Mouse (Mus musculus) C2C12 (cell line): ENCODE data around the gene Rimbp3. TPM values are rescaled to one million over a fixed set of nuclear protein-coding genes. Genes with fewer than 3 reads are reported as not detected.

Source experiments
- H3K27me3 ChIP-seq: one replicate; pipeline ENCODE4 v1.6.1; 2011; ENCODE audit not compliant: control insufficient read depth, insufficient read depth, insufficient read length
- H3K36me3 ChIP-seq: one replicate; pipeline ENCODE4 v1.6.1; 2011; ENCODE audit not compliant: control insufficient read depth, insufficient read depth
- H3K4me3 ChIP-seq: one replicate; pipeline ENCODE4 v1.5.1; 2011; ENCODE audit warnings: mild to moderate bottlenecking, control low read depth; ENCODE audit not compliant: poor library complexity, insufficient read depth, severe bottlenecking
- H3K79me2 ChIP-seq: one replicate; pipeline ENCODE4 v1.6.1; 2011; ENCODE audit not compliant: control insufficient read depth, insufficient read depth
- H3K79me3 ChIP-seq: one replicate; pipeline ENCODE4 v1.6.1; 2011; ENCODE audit warnings: low read depth, control low read depth
- H3ac ChIP-seq: one replicate; pipeline ENCODE3; 2011; ENCODE audit warnings: low read depth; ENCODE audit not compliant: control insufficient read depth, insufficient read length
- CEBPB ChIP-seq: IDR thresholded peaks from one replicate; pipeline ENCODE4 v1.6.1; 2011; ENCODE audit warnings: low read depth, mild to moderate bottlenecking, control low read depth, moderate library complexity
- CTCF ChIP-seq: IDR thresholded peaks from one replicate; pipeline ENCODE4 v1.5.1; 2011; ENCODE audit not compliant: control insufficient read depth, insufficient read depth, insufficient read length
- FOSL1 ChIP-seq: IDR thresholded peaks from one replicate; pipeline ENCODE4 v1.8.0; 2011; ENCODE audit warnings: mild to moderate bottlenecking, low read length; ENCODE audit not compliant: poor library complexity, insufficient read depth, severe bottlenecking
- MAX ChIP-seq: IDR thresholded peaks from one replicate; pipeline ENCODE4 v1.6.1; 2011; ENCODE audit warnings: mild to moderate bottlenecking, control low read depth
- MYOD1 ChIP-seq: IDR thresholded peaks from one replicate; pipeline ENCODE4 v1.6.1; 2011; ENCODE audit warnings: low read depth; ENCODE audit not compliant: control insufficient read depth, insufficient read length
- MYOG ChIP-seq: IDR thresholded peaks from one replicate; pipeline ENCODE4 v1.6.1; 2011; ENCODE audit not compliant: control insufficient read depth, insufficient read length; ENCODE audit errors: extremely low read depth
- USF1 ChIP-seq: IDR thresholded peaks from one replicate; pipeline ENCODE4 v1.6.1; 2011; ENCODE audit warnings: low read depth, mild to moderate bottlenecking, control low read depth, moderate library complexity
- polyA plus RNA-seq: library from polyadenylated mRNA; unstranded; fragments of >200 nt; fragmentation: generic; extraction: Trizol; gene quantifications from one replicate; pipeline ENCODE4 v1.2.1, GENCODE M21; 2012; ENCODE audit warnings: missing spikeins

The Rimbp3 gene
- polyA plus RNA-seq, 1 experiment: 0.02 TPM

DNA sequence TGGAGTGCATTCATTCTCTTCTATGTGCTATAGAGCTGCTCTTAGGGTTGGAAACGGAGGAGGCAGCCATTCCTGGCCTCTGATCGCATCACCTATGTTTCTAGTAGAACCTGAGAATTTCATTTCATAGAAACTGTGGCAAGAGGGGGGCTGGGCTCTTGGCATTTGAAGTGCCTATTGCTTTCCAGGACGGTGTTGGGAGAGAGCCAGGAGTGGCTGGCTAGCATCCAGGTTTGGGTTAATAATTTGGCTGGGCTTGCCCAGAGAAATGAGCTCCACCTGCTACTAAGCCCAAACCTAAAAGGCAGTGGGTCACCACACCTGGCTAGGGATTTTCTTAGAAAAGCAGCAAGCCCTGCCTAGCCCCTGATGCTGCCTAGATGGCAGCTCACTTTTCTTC is 43.1 kb downstream of the Rimbp3 start:
- Histone ChIP-seq H3K4me3 (no peak overlapping the region), H3K27me3 (no peaks in the 10 kb centered on the region), H3K79me3 (peaks cover 3% of the 10 kb centered on the region), H3K36me3 (no peaks in the 10 kb centered on the region), H3K79me2 (peaks cover 14% of the 10 kb centered on the region), H3ac (no peak overlapping the region)
- TF ChIP-seq CEBPB (no peak), MAX (no peak), MYOG (no peak), MYOD1 (no peak), FOSL1 (no peak), USF1 (no peak), CTCF (no peak)

- H3K79me2 ChIP-seq: peaks cover 8% of the 10 kb centered on the region
- H3K79me3 ChIP-seq: peaks cover 3% of the 10 kb centered on the region
- TF ChIP-seq MYOG: no peak
- no peak for TF ChIP-seq FOSL1
- TF ChIP-seq CTCF: no peak
- no peak for TF ChIP-seq USF1
- TF ChIP-seq MAX: no peak
- no peak for TF ChIP-seq MYOD1
- no peak overlapping the region for H3ac ChIP-seq
- no peaks in the 10 kb centered on the region for H3K36me3 ChIP-seq
- no peak overlapping the region for H3K4me3 ChIP-seq
- no peaks in the 10 kb centered on the region for H3K27me3 ChIP-seq
These were observed 43.8 kb downstream of the Rimbp3 start for GRCm38 (mm10) chr16:17252086-17252726.

DNA sequence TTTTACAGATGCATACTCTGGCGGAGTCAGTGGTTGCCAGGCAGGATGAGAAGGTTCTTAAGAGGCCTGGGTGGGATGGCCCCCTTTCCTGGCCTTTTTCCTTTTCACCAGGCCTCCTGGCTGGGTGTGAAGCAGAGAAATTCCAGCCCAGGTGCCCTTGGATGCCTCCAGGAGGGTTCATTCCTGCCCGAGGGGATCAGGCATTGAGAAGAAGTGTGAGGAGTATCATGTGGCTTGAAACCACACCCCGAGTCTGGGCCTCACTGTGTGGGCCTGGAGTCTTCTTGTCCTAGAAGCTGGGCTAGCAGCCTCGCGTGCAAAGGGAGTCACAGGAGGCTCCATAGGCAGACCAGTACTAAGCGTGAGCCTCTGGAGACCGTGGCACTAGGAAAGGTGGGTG is 44.4 kb downstream of the Rimbp3 start:
- no peak for TF ChIP-seq USF1
- TF ChIP-seq MYOD1: no peak
- TF ChIP-seq CEBPB: no peak
- TF ChIP-seq CTCF: no peak
- TF ChIP-seq MYOG: no peak
- TF ChIP-seq MAX: no peak
- no peak for TF ChIP-seq FOSL1
- Histone ChIP-seq H3K36me3 (no peaks in the 10 kb centered on the region), H3K79me2 (peaks cover 1% of the 10 kb centered on the region), H3K27me3 (no peaks in the 10 kb centered on the region), H3K79me3 (no peaks in the 10 kb centered on the region), H3ac (no peak overlapping the region), H3K4me3 (no peak overlapping the region)

DNA sequence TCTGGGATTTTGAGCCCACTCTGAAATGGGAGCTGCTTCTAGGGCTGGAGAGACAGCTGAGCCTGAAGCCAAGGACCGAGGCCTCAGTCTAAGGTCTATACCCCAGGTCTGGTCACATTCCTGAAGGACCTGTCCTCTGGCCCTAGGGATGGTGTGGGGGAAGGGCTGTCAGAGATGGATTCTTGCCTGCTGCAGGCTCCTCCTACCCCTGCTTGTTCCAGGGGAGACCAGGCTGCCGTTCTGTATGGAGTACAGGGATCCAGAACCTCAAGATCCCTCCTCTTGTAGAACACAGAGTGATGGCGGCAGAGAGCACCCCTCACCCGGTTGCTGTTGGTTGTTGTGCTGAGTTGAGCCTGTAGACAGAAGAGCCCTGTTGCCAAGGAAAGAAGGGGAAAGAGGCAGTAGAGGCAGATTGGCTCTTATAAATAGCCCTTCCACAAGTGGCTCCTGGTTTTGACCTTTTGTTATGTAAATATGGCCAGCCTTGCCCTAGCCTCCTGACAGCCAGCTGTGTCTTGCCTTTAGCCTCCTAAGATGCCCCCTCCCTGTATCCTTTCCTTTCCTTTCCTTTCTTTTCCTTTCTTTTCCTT is 45.7 kb downstream of the Rimbp3 start:
- Histone ChIP-seq H3K79me2 (no peaks in the 10 kb centered on the region), H3K4me3 (no peak overlapping the region), H3K79me3 (no peaks in the 10 kb centered on the region), H3K36me3 (peaks cover 3% of the 10 kb centered on the region), H3K27me3 (no peaks in the 10 kb centered on the region), H3ac (no peak overlapping the region)
- TF ChIP-seq FOSL1: no peak
- TF ChIP-seq USF1: no peak
- TF ChIP-seq MAX: no peak
- TF ChIP-seq CEBPB: no peak
- no peak for TF ChIP-seq CTCF
- TF ChIP-seq MYOD1: no peak
- TF ChIP-seq MYOG: no peak

DNA sequence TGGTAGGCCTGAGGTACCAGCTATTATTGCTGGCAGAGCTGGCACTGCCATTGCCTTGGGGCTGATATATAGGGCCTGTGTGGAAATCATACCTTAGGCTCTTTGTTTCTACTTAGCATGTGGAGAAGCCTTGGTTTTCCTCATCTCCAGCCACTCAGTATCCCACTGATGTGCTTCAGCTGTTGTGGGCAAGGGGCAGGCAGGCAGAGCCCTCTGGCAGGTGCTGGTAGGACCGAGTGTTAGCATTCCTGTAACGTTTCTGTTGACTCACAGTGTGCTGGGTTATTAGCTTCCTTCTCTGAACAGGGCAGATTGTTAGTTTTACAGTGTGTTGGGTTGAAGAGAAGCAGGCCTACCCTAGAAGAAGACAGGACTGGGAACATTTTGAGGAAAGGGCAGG is 46.9 kb downstream of the Rimbp3 start:
- TF ChIP-seq MYOD1: no peak
- TF ChIP-seq USF1: no peak
- no peak for TF ChIP-seq FOSL1
- Histone ChIP-seq H3K79me2 (no peaks in the 10 kb centered on the region), H3ac (no peak overlapping the region), H3K27me3 (no peaks in the 10 kb centered on the region), H3K36me3 (peaks cover 3% of the 10 kb centered on the region), H3K79me3 (no peaks in the 10 kb centered on the region), H3K4me3 (no peak overlapping the region)

DNA sequence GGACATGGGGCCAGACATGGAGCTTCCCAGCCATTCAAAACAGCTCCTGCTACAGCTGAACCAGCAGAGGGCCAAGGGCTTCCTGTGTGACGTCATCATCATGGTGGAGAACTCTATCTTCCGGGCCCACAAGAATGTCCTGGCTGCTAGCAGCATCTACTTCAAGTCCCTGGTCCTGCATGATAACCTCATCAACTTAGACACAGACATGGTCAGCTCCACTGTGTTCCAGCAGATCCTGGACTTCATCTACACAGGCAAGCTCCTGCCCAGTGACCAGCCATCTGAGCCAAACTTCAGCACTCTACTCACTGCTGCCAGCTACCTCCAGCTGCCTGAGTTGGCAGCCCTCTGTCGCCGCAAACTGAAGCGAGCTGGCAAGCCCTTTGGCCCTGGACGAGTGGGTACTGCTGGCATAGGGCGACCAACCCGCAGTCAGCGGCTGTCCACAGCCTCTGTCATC is 49.0 kb downstream of the Rimbp3 start:
- no peaks in the 10 kb centered on the region for H3K27me3 ChIP-seq
- no peaks in the 10 kb centered on the region for H3K79me3 ChIP-seq
- TF ChIP-seq MYOG (no peak), FOSL1 (no peak), USF1 (no peak), MAX (no peak), CTCF (no peak), CEBPB (no peak), MYOD1 (no peak)
- no peak overlapping the region for H3K4me3 ChIP-seq
- peaks cover 3% of the 10 kb centered on the region for H3K36me3 ChIP-seq
- no peaks in the 10 kb centered on the region for H3K79me2 ChIP-seq
- H3ac ChIP-seq: no peak overlapping the region
